Mouse (Mus musculus) G1E (cell line): ENCODE results near the gene Supt6.

Experiments used
- CTCF ChIP-seq: IDR thresholded peaks from 2 replicates; pipeline ENCODE4 v1.5.1; 2012; ENCODE audit warnings: low read depth, low read length, inconsistent platforms, mixed read lengths
- GATA1 ChIP-seq: IDR thresholded peaks from 2 replicates; pipeline ENCODE4 v1.6.1; 2012; ENCODE audit warnings: borderline replicate concordance, low read length, inconsistent platforms, mixed read lengths
- POLR2AphosphoS5 ChIP-seq: IDR thresholded peaks from 2 replicates; pipeline ENCODE4 v1.6.1; 2012; ENCODE audit warnings: low read depth, low read length, inconsistent platforms; ENCODE audit not compliant: insufficient replicate concordance
- TAL1 ChIP-seq: conservative IDR thresholded peaks from 2 replicates; pipeline ENCODE4 v1.6.1; 2012; ENCODE audit warnings: low read depth, low read length, inconsistent platforms, mixed read lengths

- TF ChIP-seq CTCF (no peak), TAL1 (no peak), GATA1 (no peak), POLR2AphosphoS5 (no peak)
Observed at GRCm38 (mm10) chr11:78215709-78216317, 30.0 kb downstream of the Supt6 start.
